Comparison of ENCODE assay signal across 11 mouse cellular contexts in the genomic region with DNA sequence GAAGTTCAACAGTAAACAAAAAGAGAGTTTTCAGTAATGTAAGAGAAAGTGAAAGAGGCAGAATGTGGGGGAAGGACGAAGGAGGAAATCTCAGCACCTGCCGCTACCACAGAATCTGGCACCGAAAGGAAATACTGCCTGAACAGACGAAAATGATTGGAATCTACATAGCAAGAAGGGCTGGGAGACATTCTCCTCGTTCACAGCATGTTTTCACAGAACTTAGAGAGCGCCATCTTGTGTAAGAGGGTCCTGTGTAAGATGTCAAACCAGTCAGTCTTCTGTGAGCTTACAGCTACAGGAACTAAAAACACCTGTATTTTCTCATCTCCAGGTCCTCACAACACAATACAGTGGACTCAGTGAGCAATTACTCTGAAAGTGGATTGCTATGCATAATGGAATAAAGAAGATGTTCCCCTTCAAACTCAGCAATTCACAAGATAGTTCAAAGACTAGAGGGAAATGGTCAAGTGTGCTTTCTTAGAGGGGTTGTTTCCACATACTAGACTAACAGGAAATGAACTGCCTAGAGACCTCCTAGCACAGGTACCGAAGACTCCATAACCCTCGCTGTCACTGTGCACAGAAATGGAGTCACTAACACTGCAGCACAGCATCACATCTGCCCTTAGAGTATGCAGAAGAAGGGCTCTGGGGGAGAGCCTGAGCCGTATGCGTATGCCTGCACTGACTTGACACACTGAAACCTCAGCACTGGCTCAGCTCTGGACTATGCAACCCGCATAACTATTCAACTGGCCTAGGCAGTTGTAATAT. TPM values are rescaled to one million over a fixed set of nuclear protein-coding genes. Genes with fewer than 3 reads are reported as not detected.
DNase-seq lines count a peak whose midpoint lies in the region; ATAC-seq and TF ChIP-seq lines count a peak whose summit lies in the region.
"Had no signal": no experiment of that assay in that cellular context is flagged by ENCODE, and none has a peak within 500 bp of the region (broad histone marks: within the 10 kb centered on the region; RNA-seq: fewer than 3 reads in every experiment).

No protein-coding gene starts in this region.

- intact Hi-C loops in heart, postnatal 25 days (cut with DNase I) = no loop called here

- WGBS in heart, embryonic 13.5 days = 55% methylated on average over 11 of the region's 11 CpGs
- WGBS in midbrain, postnatal 0 days = 67% methylated on average over 11 of the region's 11 CpGs
- WGBS in midbrain, embryonic 10.5 days = 72% methylated on average over 11 of the region's 11 CpGs

- no peak overlapping the region for H3K9ac ChIP-seq in heart, embryonic 13.5 days
- H3K9ac ChIP-seq in midbrain, postnatal 0 days (replicated peaks; ENCODE audit: low read length, poor library complexity, severe bottlenecking) = no peak overlapping the region
- H3K9ac ChIP-seq: neural tube, embryonic 13.5 days had no signal

- H3K9me3 ChIP-seq in heart, embryonic 13.5 days = no peaks in the 10 kb centered on the region
- H3K9me3 ChIP-seq in midbrain, postnatal 0 days (ENCODE audit: low read length) = no peaks in the 10 kb centered on the region
- H3K9me3 ChIP-seq in midbrain, embryonic 10.5 days (replicated peaks) = no peaks in the 10 kb centered on the region
- H3K9me3 ChIP-seq: neural tube, embryonic 13.5 days had no signal

- peak; percentile 54 for TF ChIP-seq CTCF in midbrain, postnatal 0 days (IDR thresholded peaks at IDR 0.05)

- no peak overlapping the region for H3K27ac ChIP-seq in heart, embryonic 13.5 days (replicated peaks)
- no peak overlapping the region for H3K27ac ChIP-seq in midbrain, postnatal 0 days (ENCODE audit: low read depth, low read length)
- H3K27ac ChIP-seq in midbrain, embryonic 10.5 days (replicated peaks) = no peak overlapping the region
- H3K27ac ChIP-seq: neural tube, embryonic 13.5 days had no signal

- no peak for ATAC-seq in heart, embryonic 13.5 days (ENCODE audit: extremely low read depth, insufficient number of reproducible peaks, low FRiP score, low TSS enrichment)
- ATAC-seq in midbrain, postnatal 0 days (ENCODE audit: low FRiP score) = no peak

- no peaks in the 10 kb centered on the region for H3K36me3 ChIP-seq in heart, embryonic 13.5 days
- H3K36me3 ChIP-seq in midbrain, postnatal 0 days (ENCODE audit: insufficient read depth, low read length) = no peaks in the 10 kb centered on the region
- no peaks in the 10 kb centered on the region for H3K36me3 ChIP-seq in midbrain, embryonic 10.5 days
- H3K36me3 ChIP-seq: neural tube, embryonic 13.5 days had no signal

- H3K27me3 ChIP-seq in heart, embryonic 13.5 days (replicated peaks) = no peaks in the 10 kb centered on the region
- no peaks in the 10 kb centered on the region for H3K27me3 ChIP-seq in midbrain, postnatal 0 days (ENCODE audit: insufficient read depth, low read length)
- H3K27me3 ChIP-seq in midbrain, embryonic 10.5 days (ENCODE audit: low read depth, poor library complexity, severe bottlenecking) = no peaks in the 10 kb centered on the region
- H3K27me3 ChIP-seq: neural tube, embryonic 13.5 days had no signal

- peaks cover 10% of the 10 kb centered on the region for H3K4me1 ChIP-seq in heart, embryonic 13.5 days
- H3K4me1 ChIP-seq in midbrain, postnatal 0 days (ENCODE audit: insufficient read depth, low read length) = no peaks in the 10 kb centered on the region
- H3K4me1 ChIP-seq in midbrain, embryonic 10.5 days = no peaks in the 10 kb centered on the region
- H3K4me1 ChIP-seq: neural tube, embryonic 13.5 days had no signal

- peak overlapping the region; percentile 8 for H3K4me3 ChIP-seq in heart, embryonic 13.5 days
- no peak overlapping the region for H3K4me3 ChIP-seq in midbrain, postnatal 0 days (ENCODE audit: low read depth, low read length)
- H3K4me3 ChIP-seq in midbrain, embryonic 10.5 days = no peak overlapping the region
- H3K4me3 ChIP-seq: neural tube, embryonic 13.5 days had no signal

- H3K4me2 ChIP-seq in heart, embryonic 13.5 days = peak overlapping the region; percentile 45
- H3K4me2 ChIP-seq in midbrain, postnatal 0 days (ENCODE audit: low read depth, low read length, poor library complexity, severe bottlenecking) = no peak overlapping the region
- H3K4me2 ChIP-seq: neural tube, embryonic 13.5 days had no signal

- DNase-seq in heart, postnatal 25 days (ENCODE audit: low spot score) = no peak
- peak; percentile 15 for DNase-seq in midbrain, postnatal 0 days (ENCODE audit: low spot score)
- DNase-seq in midbrain, embryonic 10.5 days (ENCODE audit: low spot score) = no peak
- DNase-seq in induced T-regulatory cell, adult 2 months (ENCODE audit: low read depth) = peak; percentile 72
- DNase-seq in thymus, postnatal 14 days = peak; percentile 46
- no peak for DNase-seq in adrenal gland, postnatal 10 days
- no peak for DNase-seq in urinary bladder, postnatal 10 days (ENCODE audit: low spot score)
- DNase-seq: cerebellum, postnatal 10 days; heart, postnatal 10 days had no signal

RNA-seq across cellular contexts. Expression of a gene that starts 7.3 kb away (rescaled TPM):
- polyA plus RNA-seq in heart, embryonic 13.5 days (2015; fragmentation: Nextera tagmentation; extraction: Ambion mirVana) = 6.0 and 6.8 TPM in 2 replicates
- 10 to 100 TPM; 30.8 to 31.5 TPM for total RNA-seq in heart, postnatal 25 days (2021)
- 15.9 and 24.1 TPM in 2 replicates for total RNA-seq in midbrain, postnatal 0 days (2014; rRNA removed)
- polyA plus RNA-seq in midbrain, postnatal 0 days (2015; fragmentation: Nextera tagmentation; extraction: Ambion mirVana) = 5.3 and 6.5 TPM in 2 replicates
- polyA plus RNA-seq in midbrain, embryonic 10.5 days (2016; fragmentation: Nextera tagmentation; extraction: Ambion mirVana) = 9.4 and 9.8 TPM in 2 replicates
- total RNA-seq in adrenal gland, postnatal 10 days (2021) = 10 to 100 TPM; 30.2 to 42.4 TPM

Comparison
In these comparisons a context has a peak if more than half of its experiments do, and no peak if none do; other contexts are left out.
1. DNase-seq: peak in midbrain, postnatal 0 days (single experiment), induced T-regulatory cell, adult 2 months (single experiment) and thymus, postnatal 14 days (single experiment); none in heart, postnatal 25 days (single experiment), midbrain, embryonic 10.5 days (single experiment), adrenal gland, postnatal 10 days (single experiment) and urinary bladder, postnatal 10 days (single experiment).